Mouse (Mus musculus) embryonic facial prominence, embryonic 11.5 days (tissue): ENCODE measurements around the gene Gm609. TPM values are rescaled to one million over a fixed set of nuclear protein-coding genes. Genes with fewer than 3 reads are reported as not detected.
"Not testable (repeated sequence)": the region's sequence is repeated elsewhere in the genome, so short reads cannot be mapped to it uniquely, and the experiment has no call there.

ENCODE experiments used
- ATAC-seq: fragments of 200-750 bp; cut with Nextera tagmentation; replicated peaks from 2 replicates; pipeline ENCODE4 v1.8.0; 2017; ENCODE audit warnings: low read depth; ENCODE audit not compliant: insufficient number of reproducible peaks, low FRiP score, low TSS enrichment
- DNase-seq: peaks from one replicate; pipeline ENCODE4 v3.0.0-alpha.2; 2015; ENCODE audit warnings: low spot score
- H3K27ac ChIP-seq: fragments of 300-500 bp; sonication (generic); replicated peaks from 2 replicates; pipeline ENCODE4 v1.5.1; 2014; ENCODE audit warnings: mild to moderate bottlenecking, low read depth, low read length, control low read depth
- H3K27me3 ChIP-seq: fragments of 300-500 bp; sonication (generic); 2 replicates; pipeline ENCODE4 v1.6.1; 2014; ENCODE audit warnings: mild to moderate bottlenecking, low read length, moderate library complexity, mixed read lengths; ENCODE audit not compliant: control insufficient read depth, insufficient read depth
- H3K36me3 ChIP-seq: fragments of 300-500 bp; sonication (generic); replicated peaks from 2 replicates; pipeline ENCODE4 v1.6.1; 2014; ENCODE audit warnings: low read depth, mild to moderate bottlenecking, low read length, moderate library complexity, mixed read lengths; ENCODE audit not compliant: control insufficient read depth, insufficient read depth
- H3K4me1 ChIP-seq: fragments of 300-500 bp; sonication (generic); 2 replicates; pipeline ENCODE4 v1.6.1; 2014; ENCODE audit warnings: low read length, mixed read lengths; ENCODE audit not compliant: control insufficient read depth, insufficient read depth
- H3K4me2 ChIP-seq: fragments of 300-500 bp; sonication (generic); 2 replicates; pipeline ENCODE4 v1.6.1; 2014; ENCODE audit warnings: low read depth, mild to moderate bottlenecking, control low read depth, low read length, moderate library complexity
- H3K4me3 ChIP-seq: fragments of 300-500 bp; sonication (generic); 2 replicates; pipeline ENCODE4 v1.5.1; 2014; ENCODE audit warnings: low read depth, low read length, control low read depth
- H3K9ac ChIP-seq: fragments of 300-500 bp; sonication (generic); replicated peaks from 2 replicates; pipeline ENCODE4 v1.6.1; 2014; ENCODE audit warnings: mild to moderate bottlenecking, control low read depth, low read length
- H3K9me3 ChIP-seq: fragments of 300-500 bp; sonication (generic); replicated peaks from 2 replicates; pipeline ENCODE4 v1.6.1; 2016; ENCODE audit warnings: mild to moderate bottlenecking, low read length, inconsistent platforms, mixed read lengths; ENCODE audit not compliant: control insufficient read depth
- WGBS: fragments of 180-500 bp; shearing (Covaris S2); extraction: QIAGEN DNeasy Blood & Tissue Kit; methylation state at CpG from one replicate; pipeline ENCODE4 v1.1.7; 2014; 5-methylcytosine and 5-hydroxymethylcytosine counted together
- polyA plus RNA-seq: library from polyadenylated mRNA; unstranded; fragments of >200 nt; fragmentation: Nextera tagmentation; extraction: Ambion mirVana; gene quantifications from 2 replicates; pipeline ENCODE4 v1.2.1, GENCODE M21; 2014

Gene Gm609
- not detected in 2 replicates for polyA plus RNA-seq

DNA sequence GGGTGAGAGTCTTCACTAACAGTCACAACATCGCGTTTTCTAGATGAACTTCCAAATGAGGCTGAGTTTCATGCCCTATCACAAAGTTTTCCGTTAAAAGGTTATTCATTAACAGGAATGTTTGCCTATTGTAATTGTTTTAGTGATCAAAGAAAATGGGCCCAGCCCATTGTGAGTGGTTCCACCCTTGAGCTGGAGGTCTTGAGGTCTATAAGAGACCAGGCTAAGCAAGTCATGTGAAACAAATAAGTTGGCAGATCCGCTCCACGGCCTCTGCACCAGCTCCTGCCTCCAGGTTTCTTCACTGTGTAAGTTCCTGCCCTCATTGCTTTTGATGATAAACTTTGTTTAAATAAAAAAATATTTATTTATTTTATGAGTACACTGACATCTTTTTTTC is at the start of gene Gm609:
Gene Gm609 (minus strand): TSS at position 43 of the 400 bp plus-strand sequence.
- Histone ChIP-seq H3K4me2 (no peak within 1 kb of the TSS), H3K27ac (no peak within 1 kb of the TSS), H3K9ac (no peak within 1 kb of the TSS), H3K4me3 (no peak within 1 kb of the TSS), H3K27me3 (no peaks in the 10 kb centered on the region), H3K4me1 (no peaks in the 10 kb centered on the region), H3K36me3 (no peaks in the 10 kb centered on the region), H3K9me3 (no peaks in the 10 kb centered on the region)
- 80% methylated on average over 5 of the region's 5 CpGs for WGBS
- ATAC-seq (no peak), DNase-seq (no peak)

GRCm38 (mm10) chr16:45542108-45542507 is 49.3 kb upstream of the Gm609 start:
- Histone ChIP-seq H3K4me2 (no peak overlapping the region), H3K4me1 (no peaks in the 10 kb centered on the region), H3K27me3 (no peaks in the 10 kb centered on the region), H3K9me3 (no peaks in the 10 kb centered on the region), H3K4me3 (no peak overlapping the region), H3K27ac (no peak overlapping the region), H3K9ac (no peak overlapping the region), H3K36me3 (no peaks in the 10 kb centered on the region)
- no peak for DNase-seq
- no peak for ATAC-seq

DNA sequence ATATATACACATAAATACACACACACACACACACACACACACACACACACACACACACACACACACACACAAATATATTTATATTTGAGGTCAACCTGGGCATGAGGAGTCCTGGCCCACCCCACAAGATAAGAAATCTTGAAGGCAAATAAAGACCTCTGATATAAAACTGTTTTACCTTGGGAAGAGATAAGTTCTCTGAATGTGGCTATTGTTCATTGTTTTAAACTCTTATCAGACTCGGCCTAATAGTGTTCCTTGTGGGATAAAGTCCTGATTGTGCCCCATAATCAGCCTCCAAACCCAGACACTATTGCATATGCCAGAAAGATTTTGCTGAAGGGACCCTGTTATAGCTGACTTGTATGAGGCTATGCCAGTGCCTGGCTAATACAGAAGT is 45.6 kb upstream of the Gm609 start:
- H3K27ac ChIP-seq, H3K27me3 ChIP-seq, DNase-seq, H3K9ac ChIP-seq, H3K4me3 ChIP-seq, H3K4me2 ChIP-seq, H3K36me3 ChIP-seq, H3K4me1 ChIP-seq, ATAC-seq, H3K9me3 ChIP-seq: not testable (repeated sequence)
- 63% methylated on average over 1 of the region's 1 CpGs for WGBS

- H3K27me3 ChIP-seq, result no peaks in the 10 kb centered on the region
- H3K27ac ChIP-seq, result no peak within 1 kb of the TSS
- H3K4me3 ChIP-seq, result no peak within 1 kb of the TSS
- H3K9ac ChIP-seq, result no peak within 1 kb of the TSS
- no peaks in the 10 kb centered on the region for H3K4me1 ChIP-seq
- no peaks in the 10 kb centered on the region for H3K9me3 ChIP-seq
- H3K4me2 ChIP-seq, result no peak within 1 kb of the TSS
- H3K36me3 ChIP-seq, result no peaks in the 10 kb centered on the region
- ATAC-seq, result no peak
- WGBS, result 91% methylated on average over 5 of the region's 5 CpGs
- no peak for DNase-seq
Measured at GRCm38 (mm10) chr16:45535009-45535408, 42.2 kb upstream of the Gm609 start, which contains the start of gene Slc9c1. Gene Slc9c1, plus strand, starts transcription at chr16:45535309.

- Histone ChIP-seq H3K4me1 (no peaks in the 10 kb centered on the region), H3K36me3 (no peaks in the 10 kb centered on the region), H3K9me3 (no peaks in the 10 kb centered on the region), H3K9ac (no peak within 1 kb of the TSS), H3K4me2 (no peak within 1 kb of the TSS), H3K4me3 (no peak within 1 kb of the TSS), H3K27me3 (no peaks in the 10 kb centered on the region), H3K27ac (no peak within 1 kb of the TSS)
- DNase-seq (no peak), ATAC-seq (no peak)
- 82% methylated on average over 4 of the region's 4 CpGs for WGBS
Measured at GRCm38 (mm10) chr16:45531950-45532349, 39.2 kb upstream of the Gm609 start, which contains the start of gene Gm17783. Gene Gm17783, minus strand, starts transcription at chr16:45532050.

DNA sequence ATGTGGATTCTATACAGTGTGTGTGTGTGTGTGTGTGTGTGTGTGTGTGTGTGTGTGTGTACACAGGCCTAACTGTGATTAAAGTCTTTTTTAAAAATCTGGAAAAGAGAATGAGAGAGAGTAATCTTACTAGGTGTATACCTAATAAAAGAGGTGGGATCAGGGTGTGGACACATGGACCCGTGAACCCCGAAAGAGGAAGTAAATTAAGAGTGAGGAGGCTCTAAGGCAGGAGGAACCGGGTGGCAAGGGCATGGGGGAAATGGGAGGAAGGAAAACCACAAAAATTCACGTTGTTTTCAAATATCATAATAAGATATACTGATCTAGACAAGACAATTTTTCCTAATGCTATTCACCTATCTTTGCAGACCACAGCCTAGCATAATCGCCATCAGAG is 32.8 kb upstream of the Gm609 start:
- WGBS, result 85% methylated on average over 5 of the region's 5 CpGs
- Histone ChIP-seq H3K27ac (no peak overlapping the region), H3K27me3 (no peaks in the 10 kb centered on the region)

DNA sequence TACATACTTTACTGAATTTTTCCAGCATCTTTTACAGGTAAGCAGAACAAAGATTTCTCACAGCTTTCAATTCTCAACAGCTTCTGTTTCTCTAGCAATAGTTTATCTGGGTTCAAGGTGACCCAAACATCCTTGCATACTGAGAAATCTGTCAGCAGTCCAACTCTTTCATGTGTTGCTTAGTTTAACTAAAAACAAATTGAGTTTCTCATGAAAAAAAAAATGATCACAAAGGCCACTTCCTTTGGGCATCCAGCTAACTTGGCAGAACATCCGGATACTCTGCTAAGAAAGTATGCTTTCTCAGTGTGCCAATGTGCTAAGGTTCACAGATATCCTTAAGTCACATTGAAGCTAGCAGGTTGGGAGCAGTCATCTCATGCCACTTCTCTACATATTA is 2.6 kb upstream of the Gm609 start:
- Histone ChIP-seq H3K27me3 (no peaks in the 10 kb centered on the region), H3K36me3 (no peaks in the 10 kb centered on the region), H3K9ac (no peak overlapping the region), H3K9me3 (no peaks in the 10 kb centered on the region), H3K4me1 (no peaks in the 10 kb centered on the region), H3K4me2 (no peak overlapping the region), H3K4me3 (no peak overlapping the region), H3K27ac (no peak overlapping the region)
- ATAC-seq, result no peak
- 78% methylated on average over 1 of the region's 1 CpGs for WGBS
- DNase-seq, result no peak

More for the DNA sequence above, 32.8 kb upstream of the Gm609 start:
- Histone ChIP-seq H3K36me3 (no peaks in the 10 kb centered on the region), H3K9me3 (no peaks in the 10 kb centered on the region), H3K9ac (no peak overlapping the region), H3K4me2 (no peak overlapping the region), H3K4me3 (no peak overlapping the region), H3K4me1 (no peaks in the 10 kb centered on the region)
- DNase-seq (no peak), ATAC-seq (no peak)

DNA sequence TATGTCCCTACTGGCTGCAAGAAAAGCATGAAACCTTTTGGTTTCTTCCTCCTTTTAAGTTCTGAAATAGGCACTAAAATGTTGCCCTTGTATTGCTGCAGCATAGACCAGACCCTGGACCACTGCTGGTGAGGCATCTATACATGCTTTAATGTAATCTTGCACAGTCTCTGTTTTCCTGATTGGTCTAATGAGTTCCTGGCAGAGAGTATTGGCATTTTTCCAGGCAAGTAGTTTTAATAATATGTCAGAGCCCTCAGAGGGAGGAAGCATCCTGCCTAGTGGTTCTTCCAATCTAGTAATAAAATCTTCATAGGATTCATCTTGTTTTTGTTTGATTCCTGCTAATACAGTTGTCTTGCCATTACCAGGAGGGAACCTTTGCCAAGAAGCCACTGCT is 15.8 kb downstream of the Gm609 start:
- Histone ChIP-seq H3K36me3 (no peaks in the 10 kb centered on the region), H3K4me1 (no peaks in the 10 kb centered on the region), H3K27ac (no peak overlapping the region), H3K27me3 (no peaks in the 10 kb centered on the region), H3K4me3 (no peak overlapping the region), H3K4me2 (no peak overlapping the region), H3K9ac (no peak overlapping the region), H3K9me3 (no peaks in the 10 kb centered on the region)
- ATAC-seq (no peak), DNase-seq (no peak)
